In genomic region chrX:157731658-157732314, GRCm38 (mm10) we compare ENCODE assay signal across 9 mouse cellular contexts. TPM values are rescaled to one million over a fixed set of nuclear protein-coding genes. Genes with fewer than 3 reads are reported as not detected.
DNase-seq lines count a peak whose midpoint lies in the region; ATAC-seq and TF ChIP-seq lines count a peak whose summit lies in the region.
"Had no signal": no experiment of that assay in that cellular context is flagged by ENCODE, and none has a peak within 500 bp of the region (broad histone marks: within the 10 kb centered on the region; RNA-seq: fewer than 3 reads in every experiment).

No protein-coding gene starts in this region.

- H3K27ac ChIP-seq in ES-E14 (ENCODE audit: insufficient read depth, low read depth, low read length, poor library complexity, severe bottlenecking), result no peak overlapping the region
- H3K27ac ChIP-seq in forebrain, embryonic 10.5 days, result no peak overlapping the region
- no peak overlapping the region for H3K27ac ChIP-seq in hindbrain, embryonic 11.5 days (ENCODE audit: low read depth, low read length)
- H3K27ac ChIP-seq: heart, embryonic 15.5 days had no signal

- H3K4me3 ChIP-seq in ES-E14 (ENCODE audit: insufficient read depth in 1 of 2, low read depth in 1 of 2, low read length in 2 of 2, poor library complexity in 1 of 2, severe bottlenecking in 1 of 2), result no peak overlapping the region
- H3K4me3 ChIP-seq in forebrain, embryonic 10.5 days, result no peak overlapping the region
- no peak overlapping the region for H3K4me3 ChIP-seq in hindbrain, embryonic 11.5 days (ENCODE audit: low read depth, low read length)
- H3K4me3 ChIP-seq: heart, embryonic 15.5 days had no signal

- H3K4me1 ChIP-seq in ES-E14 (ENCODE audit: control insufficient read depth in 2 of 2, insufficient read depth in 2 of 2, low read length in 2 of 2, poor library complexity in 1 of 2), result no peaks in the 10 kb centered on the region
- peaks cover 10% of the 10 kb centered on the region for H3K4me1 ChIP-seq in forebrain, embryonic 10.5 days
- no peaks in the 10 kb centered on the region for H3K4me1 ChIP-seq in hindbrain, embryonic 11.5 days (replicated peaks; ENCODE audit: control insufficient read depth, insufficient read depth, low read length)

- TF ChIP-seq CTCF in brain, embryonic 14.5 days (IDR thresholded peaks at IDR 0.05; ENCODE audit: borderline replicate concordance, extremely low read depth, insufficient read depth, insufficient read length), result peak; percentile 76

- ATAC-seq in hindbrain, embryonic 11.5 days (ENCODE audit: low FRiP score), result peak; percentile 82

- WGBS in forebrain, embryonic 10.5 days, result 31% methylated on average over 9 of the region's 9 CpGs
- 31% methylated on average over 9 of the region's 9 CpGs for WGBS in hindbrain, embryonic 11.5 days

- no peak for TF ChIP-seq POLR2A in brain, embryonic 14.5 days (IDR thresholded peaks at IDR 0.05; ENCODE audit: borderline replicate concordance, extremely low read depth, insufficient read depth, insufficient read length, poor library complexity, severe bottlenecking)

- H3K36me3 ChIP-seq in ES-E14 (ENCODE audit: control insufficient read depth, insufficient read depth, low read length, poor library complexity, severe bottlenecking), result no peaks in the 10 kb centered on the region
- H3K36me3 ChIP-seq in forebrain, embryonic 10.5 days (replicated peaks), result no peaks in the 10 kb centered on the region
- no peaks in the 10 kb centered on the region for H3K36me3 ChIP-seq in hindbrain, embryonic 11.5 days (ENCODE audit: control insufficient read depth, insufficient read depth, low read length)
- H3K36me3 ChIP-seq: heart, embryonic 15.5 days had no signal

- in situ Hi-C loops in ES-E14 (cut with MboI; ENCODE audit: low sequenced_read_pairs in 2 of 2, unreplicated experiment in 2 of 2), result loop anchor here in 1 of 2 experiments (25.0 kb wide), 1 partner anchor 1206 kb away; no protein-coding TSS in a partner anchor

- no peaks in the 10 kb centered on the region for H3K9me3 ChIP-seq in ES-E14 (ENCODE audit: control insufficient read depth, insufficient read depth, low read depth, low read length)
- no peaks in the 10 kb centered on the region for H3K9me3 ChIP-seq in forebrain, embryonic 10.5 days
- no peaks in the 10 kb centered on the region for H3K9me3 ChIP-seq in hindbrain, embryonic 11.5 days (ENCODE audit: control insufficient read depth, low read length)
- H3K9me3 ChIP-seq: heart, embryonic 15.5 days had no signal

- no peak overlapping the region for H3K9ac ChIP-seq in ES-E14 (ENCODE audit: insufficient read depth, low read depth, low read length, poor library complexity, severe bottlenecking)
- H3K9ac ChIP-seq in hindbrain, embryonic 11.5 days (ENCODE audit: low read depth, low read length), result no peak overlapping the region
- H3K9ac ChIP-seq: heart, embryonic 15.5 days had no signal

- H3K4me2 ChIP-seq in hindbrain, embryonic 11.5 days (replicated peaks; ENCODE audit: low read depth, low read length), result no peak overlapping the region
- H3K4me2 ChIP-seq: heart, embryonic 15.5 days had no signal

- peak; percentile 55 for DNase-seq in ES-E14 (ENCODE audit: low read depth, low spot score)
- peak; percentile 86 for DNase-seq in brain, embryonic 14.5 days (ENCODE audit: low read depth)
- DNase-seq in forebrain, embryonic 10.5 days (ENCODE audit: extremely low spot score, low spot score), result peak; percentile 66
- DNase-seq in hindbrain, embryonic 11.5 days (ENCODE audit: low spot score), result peak; percentile 82
- DNase-seq in layer of hippocampus, postnatal 14 days (ENCODE audit: low spot score in 2 of 2), result peak; percentile 70 to 83
- peak; percentile 76 for DNase-seq in lung, postnatal 10 days
- DNase-seq in ovary, postnatal 36 days (ENCODE audit: low spot score), result peak; percentile 40
- peak; percentile 33 for DNase-seq in urinary bladder, postnatal 25 days (ENCODE audit: low spot score)

- H3K27me3 ChIP-seq in forebrain, embryonic 10.5 days (ENCODE audit: poor library complexity, severe bottlenecking), result peaks cover 78% of the 10 kb centered on the region
- H3K27me3 ChIP-seq in hindbrain, embryonic 11.5 days (ENCODE audit: control insufficient read depth, insufficient read depth, low read length), result no peaks in the 10 kb centered on the region
- H3K27me3 ChIP-seq: heart, embryonic 15.5 days had no signal

TF ChIP-seq in ES-E14, 5 proteins besides CTCF, POLR2A, EP300 and RAD21:
- TF ChIP-seq HCFC1 (IDR thresholded peaks at IDR 0.05; ENCODE audit: borderline replicate concordance, insufficient read depth, low read length) (no peak), ZNF384 (IDR thresholded peaks at IDR 0.05; ENCODE audit: low read depth, low read length) (no peak), CHD2 (IDR thresholded peaks at IDR 0.05; ENCODE audit: low read depth, low read length) (no peak), ZC3H11A (IDR thresholded peaks at IDR 0.05; ENCODE audit: borderline replicate concordance, low read depth, low read length) (peak; percentile 71)

RNA-seq across cellular contexts. Expression of gene Smpx, which starts 33.1 kb away (rescaled TPM):
- not detected in 2 replicates for total RNA-seq in ES-E14 (2012; rRNA removed)
- polyA plus RNA-seq in brain, embryonic 14.5 days (2012; rRNA removed), result 0.19 and 0.20 TPM in 2 replicates
- not detected in 2 replicates for polyA plus RNA-seq in forebrain, embryonic 10.5 days (2016; fragmentation: Nextera tagmentation; extraction: Ambion mirVana)
- polyA plus RNA-seq in hindbrain, embryonic 11.5 days (2014; fragmentation: Nextera tagmentation; extraction: Ambion mirVana), result 0.46 TPM in 1 of 2 replicates, not detected in the other
- under 1 TPM in 1 of 2 experiments, not detected in 1; 0.74 TPM for total RNA-seq in layer of hippocampus, postnatal 14 days (2021)

Comparison
In these comparisons a context has a peak if more than half of its experiments do, and no peak if none do; other contexts are left out.
1. DNase-seq: peak in every context shown above with its lines; median percentile 86 in brain, embryonic 14.5 days; 82 in hindbrain, embryonic 11.5 days; 76 in layer of hippocampus, postnatal 14 days; 76 in lung, postnatal 10 days; 66 in forebrain, embryonic 10.5 days; 55 in ES-E14; 40 in ovary, postnatal 36 days; 33 in urinary bladder, postnatal 25 days.